Mouse (Mus musculus): Measurements from ENCODE around the gene Rcsd1. TPM values are rescaled to one million over a fixed set of nuclear protein-coding genes. Genes with fewer than 3 reads are reported as not detected.
A peak's percentile ranks its signal among the peaks of the same experiment; 100 is the strongest.

Rcsd1 gene
- total and polyA plus RNA-seq, 3 experiments: 22.7 to 81.1 (median 35.7) TPM

DNA sequence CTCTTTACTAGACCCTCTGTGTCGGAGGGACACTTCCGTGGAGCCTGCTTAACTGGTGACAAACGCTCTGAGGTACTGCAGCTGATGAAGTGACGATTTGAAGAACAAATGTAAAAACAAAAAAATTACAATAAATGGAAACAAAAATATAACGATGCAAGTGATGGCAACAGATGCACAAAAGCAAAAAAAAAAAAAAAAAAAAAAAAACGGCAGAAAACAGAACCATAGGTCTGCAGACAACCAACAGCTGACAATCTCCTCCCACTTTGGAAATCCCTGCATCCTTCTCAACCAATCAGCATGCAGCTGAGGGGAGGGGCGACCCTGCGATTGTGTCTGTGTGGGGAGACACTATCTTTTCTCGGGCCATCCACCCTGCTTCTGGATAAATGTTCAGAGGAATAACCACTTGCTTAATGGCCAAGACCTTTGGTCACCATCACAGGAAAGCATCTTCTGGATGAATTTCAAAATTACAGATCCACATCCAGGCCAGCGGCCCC is 107.7 kb downstream of the Rcsd1 start:
- Histone ChIP-seq H3K79me2 (replicated peaks; ENCODE audit: control insufficient read depth, extremely low read depth, insufficient read depth, poor library complexity, severe bottlenecking) (no peaks in the 10 kb centered on the region), H3K36me3 (replicated peaks in 1 of 2; ENCODE audit: control insufficient read depth in 1 of 2, insufficient read depth in 1 of 2, low read length in 1 of 2) (peaks cover 0 to 20% of the 10 kb centered on the region in 2 experiments), H3K27me3 (replicated peaks) (no peaks in the 10 kb centered on the region), H3K4me3 (replicated peaks in 1 of 3; ENCODE audit: low read depth in 2 of 3, low read length in 2 of 3, poor library complexity in 1 of 3) (no peak overlapping the region), H3K9me3 (replicated peaks; ENCODE audit: low read length) (no peaks in the 10 kb centered on the region), H3K4me2 (ENCODE audit: insufficient read depth, low read depth, poor library complexity, severe bottlenecking) (no peak overlapping the region), H3K9ac (ENCODE audit: insufficient read depth, low read depth) (no peak overlapping the region), H3K4me1 (ENCODE audit: control insufficient read depth in 1 of 2, insufficient read depth in 2 of 2) (peaks cover 7 to 53% of the 10 kb centered on the region in 2 experiments), H3K27ac (ENCODE audit: insufficient read depth, low read depth) (no peak overlapping the region)
- dilution Hi-C loops (cut with MboI; ENCODE audit: extremely low pct_ligation_motif_present, extremely low pct_unique_long_range_greater_than_20kb, low sequenced_read_pairs): no loop called here
- DNase-seq (ENCODE audit: extremely low read depth): peak; percentile 69
- in situ Hi-C loops (cut with MboI; ENCODE audit: low pct_ligation_motif_present, low pct_unique_long_range_greater_than_20kb, low sequenced_read_pairs): no loop called here
- TF ChIP-seq E2F4 (IDR thresholded peaks at IDR 0.05; ENCODE audit: insufficient replicate concordance, low read depth, low read length) (no peak), ZNF384 (IDR thresholded peaks at IDR 0.05; ENCODE audit: low read depth, low read length) (peak; percentile 92)

Other genes starting within 250 kb of the Rcsd1 start
- 3.1 and 4.1 TPM in 2 replicates for gene Dcaf6, start 249.3 kb downstream of the Rcsd1 start, total RNA-seq (2012; rRNA removed)
- gene Dcaf6, start 249.3 kb downstream of the Rcsd1 start, total RNA-seq (2014; rRNA removed): 4.1 and 4.3 TPM in 2 replicates
- gene Dcaf6, start 249.3 kb downstream of the Rcsd1 start, polyA plus RNA-seq (2012; ENCODE audit: insufficient read length, low read depth): 3.7 and 6.1 TPM in 2 replicates
- 44.0 and 50.6 TPM in 2 replicates for gene Mpc2, start 249.1 kb downstream of the Rcsd1 start, total RNA-seq (2012; rRNA removed)
- gene Mpc2, start 249.1 kb downstream of the Rcsd1 start, total RNA-seq (2014; rRNA removed): 55.8 and 69.2 TPM in 2 replicates
- gene Mpc2, start 249.1 kb downstream of the Rcsd1 start, polyA plus RNA-seq (2012; ENCODE audit: insufficient read length, low read depth): 32.3 and 32.5 TPM in 2 replicates
- 0.13 TPM in 1 of 2 replicates, not detected in the other for gene Adcy10, start 224.6 kb downstream of the Rcsd1 start, total RNA-seq (2012; rRNA removed)
- not detected in 2 replicates for gene Adcy10, start 224.6 kb downstream of the Rcsd1 start, total RNA-seq (2014; rRNA removed)
- not detected in 2 replicates for gene Adcy10, start 224.6 kb downstream of the Rcsd1 start, polyA plus RNA-seq (2012; ENCODE audit: insufficient read length, low read depth)
- gene Mpzl1, start 75.2 kb downstream of the Rcsd1 start, total RNA-seq (2012; rRNA removed): 5.0 and 6.5 TPM in 2 replicates
- gene Mpzl1, start 75.2 kb downstream of the Rcsd1 start, total RNA-seq (2014; rRNA removed): 2.0 and 2.8 TPM in 2 replicates
- 6.2 and 6.7 TPM in 2 replicates for gene Mpzl1, start 75.2 kb downstream of the Rcsd1 start, polyA plus RNA-seq (2012; ENCODE audit: insufficient read length, low read depth)
- 22.3 and 23.3 TPM in 2 replicates for gene Creg1, start 54.0 kb upstream of the Rcsd1 start, total RNA-seq (2012; rRNA removed)
- 44.3 and 56.6 TPM in 2 replicates for gene Creg1, start 54.0 kb upstream of the Rcsd1 start, total RNA-seq (2014; rRNA removed)
- gene Creg1, start 54.0 kb upstream of the Rcsd1 start, polyA plus RNA-seq (2012; ENCODE audit: insufficient read length, low read depth): 38.2 and 49.1 TPM in 2 replicates
- gene Cd247, start 78.9 kb upstream of the Rcsd1 start, total RNA-seq (2012; rRNA removed): 2.0 and 2.2 TPM in 2 replicates
- not detected in 2 replicates for gene Cd247, start 78.9 kb upstream of the Rcsd1 start, total RNA-seq (2014; rRNA removed)
- gene Cd247, start 78.9 kb upstream of the Rcsd1 start, polyA plus RNA-seq (2012; ENCODE audit: insufficient read length, low read depth): 1.3 and 2.3 TPM in 2 replicates